Mouse (Mus musculus): ENCODE measurements around the gene St5. TPM values are rescaled to one million over a fixed set of nuclear protein-coding genes. Genes with fewer than 3 reads are reported as not detected.

Gene St5
- polyA plus RNA-seq, 1 experiment from 2014 or later: 38.7 TPM

DNA sequence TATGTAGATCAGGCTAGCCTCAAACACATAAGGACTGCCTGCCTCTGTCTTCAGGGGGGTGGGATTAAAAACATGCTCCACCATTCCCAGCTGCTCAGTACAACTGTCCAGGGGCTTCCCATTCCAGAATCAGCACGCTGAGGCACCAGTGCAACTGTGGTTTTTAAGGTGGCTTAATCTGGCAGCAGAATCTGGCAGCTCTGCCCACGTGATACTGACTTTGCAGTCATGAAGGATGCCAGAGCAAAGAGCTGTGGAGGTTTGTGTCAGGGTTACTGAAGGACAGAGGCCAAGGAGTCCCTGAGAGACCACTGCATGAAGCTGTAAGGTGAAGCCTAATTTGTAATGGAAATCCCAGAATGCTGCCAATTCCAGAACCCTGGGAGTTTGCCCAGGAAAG lies 192.6 kb downstream of the St5 start:
- no peaks in the 10 kb centered on the region for H3K27me3 ChIP-seq (replicated peaks; ENCODE audit: control insufficient read depth, insufficient read depth, low read length)
- peaks cover 15% of the 10 kb centered on the region for H3K4me1 ChIP-seq (replicated peaks; ENCODE audit: control insufficient read depth, insufficient read depth, low read length)
- WGBS: 29% methylated on average over 2 of the region's 2 CpGs
- ATAC-seq (replicated peaks; ENCODE audit: low FRiP score) (0 out of 2 replicates have a peak, but pooled peaks have one; percentile 37), DNase-seq (ENCODE audit: low spot score) (no peak)
- no peak overlapping the region for H3K27ac ChIP-seq (ENCODE audit: low read depth, low read length)
- H3K36me3 ChIP-seq (ENCODE audit: control insufficient read depth, insufficient read depth, low read length): no peaks in the 10 kb centered on the region
- no peaks in the 10 kb centered on the region for H3K9me3 ChIP-seq (ENCODE audit: control insufficient read depth, low read length)
- H3K4me3 ChIP-seq (ENCODE audit: low read depth, low read length): no peak overlapping the region
- H3K9ac ChIP-seq (ENCODE audit: low read depth, low read length): no peak overlapping the region
- H3K4me2 ChIP-seq: no peak overlapping the region

DNA sequence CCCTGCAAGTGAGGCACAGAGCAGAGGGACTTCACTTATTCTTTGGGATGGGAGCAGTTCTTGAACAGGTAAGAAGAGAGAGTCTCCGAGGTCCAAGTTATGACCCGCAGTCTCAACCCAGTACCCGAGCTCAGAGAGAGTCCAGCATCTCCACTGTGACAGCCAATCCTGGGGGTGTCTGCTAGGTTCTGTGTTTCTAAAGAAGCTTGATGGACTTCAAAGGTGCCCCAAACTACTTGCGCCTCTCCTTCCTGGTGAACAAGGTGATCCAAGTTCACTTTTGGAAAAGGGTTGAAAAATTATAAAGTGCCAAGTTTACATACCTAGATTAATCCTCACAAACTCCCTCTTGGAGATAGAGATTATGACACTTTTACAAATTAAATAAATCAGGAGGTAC lies 195.4 kb downstream of the St5 start, which contains the start of gene Trim66:
Gene Trim66 (minus strand): TSS at position 101 of the 400 bp plus-strand sequence.
- Histone ChIP-seq H3K4me1 (replicated peaks; ENCODE audit: control insufficient read depth, insufficient read depth, low read length) (peaks cover 15% of the 10 kb centered on the region), H3K27me3 (replicated peaks; ENCODE audit: control insufficient read depth, insufficient read depth, low read length) (no peaks in the 10 kb centered on the region), H3K27ac (ENCODE audit: low read depth, low read length) (no peak within 1 kb of the TSS), H3K36me3 (ENCODE audit: control insufficient read depth, insufficient read depth, low read length) (no peaks in the 10 kb centered on the region), H3K4me3 (ENCODE audit: low read depth, low read length) (no peak within 1 kb of the TSS), H3K9ac (ENCODE audit: low read depth, low read length) (no peak within 1 kb of the TSS), H3K4me2 (no peak within 1 kb of the TSS), H3K9me3 (ENCODE audit: control insufficient read depth, low read length) (no peaks in the 10 kb centered on the region)
- WGBS: 86% methylated on average over 4 of the region's 4 CpGs
- ATAC-seq (replicated peaks; ENCODE audit: low FRiP score) (no peak), DNase-seq (ENCODE audit: low spot score) (no peak)

DNA sequence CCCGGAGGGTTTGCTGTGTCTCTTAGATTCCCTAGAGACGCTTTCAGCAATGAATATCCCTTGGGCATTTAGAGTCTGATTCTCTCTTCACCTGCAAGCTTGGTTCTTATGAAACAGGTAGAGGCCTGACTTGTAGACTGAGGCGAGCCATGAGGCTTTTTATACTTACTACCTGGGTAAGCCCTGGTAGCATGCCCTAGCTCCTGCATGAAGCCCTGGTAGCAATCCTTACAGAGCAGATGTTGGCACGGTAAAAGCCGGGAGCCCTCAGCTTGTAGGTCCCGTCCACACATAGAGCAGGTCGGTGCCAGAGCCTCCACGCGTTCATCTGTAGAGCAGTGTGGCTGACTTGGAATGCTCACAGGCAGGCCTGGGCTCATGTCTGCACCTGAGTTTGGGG lies 195.8 kb downstream of the St5 start:
- no peak for ATAC-seq (replicated peaks; ENCODE audit: low FRiP score)
- Histone ChIP-seq H3K4me3 (ENCODE audit: low read depth, low read length) (no peak overlapping the region), H3K27ac (ENCODE audit: low read depth, low read length) (no peak overlapping the region), H3K36me3 (ENCODE audit: control insufficient read depth, insufficient read depth, low read length) (no peaks in the 10 kb centered on the region), H3K9ac (ENCODE audit: low read depth, low read length) (no peak overlapping the region), H3K4me1 (replicated peaks; ENCODE audit: control insufficient read depth, insufficient read depth, low read length) (peaks cover 14% of the 10 kb centered on the region), H3K27me3 (replicated peaks; ENCODE audit: control insufficient read depth, insufficient read depth, low read length) (no peaks in the 10 kb centered on the region), H3K9me3 (ENCODE audit: control insufficient read depth, low read length) (no peaks in the 10 kb centered on the region), H3K4me2 (no peak overlapping the region)
- WGBS: 58% methylated on average over 9 of the region's 9 CpGs
- DNase-seq (ENCODE audit: low spot score): no peak

DNA sequence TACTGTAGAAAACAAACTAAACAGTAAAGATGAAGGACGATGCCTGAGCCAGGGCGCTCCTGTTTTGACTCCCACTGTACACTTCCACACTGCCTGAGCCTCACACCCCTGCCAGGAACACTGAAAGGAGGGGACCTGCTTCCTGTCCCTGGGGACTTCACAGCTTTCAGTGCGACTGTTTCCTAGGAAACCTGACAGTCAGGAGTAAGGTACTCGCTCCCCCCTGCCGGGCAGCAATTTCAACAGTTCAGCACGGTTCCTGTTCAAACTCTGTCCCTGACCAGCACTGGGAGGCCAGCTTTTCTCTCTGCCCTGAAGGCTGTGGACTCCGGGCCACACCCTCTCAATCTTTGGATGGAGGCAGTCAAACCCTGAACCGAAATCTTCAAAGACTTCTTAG lies 196.3 kb downstream of the St5 start:
- no peak for ATAC-seq (replicated peaks; ENCODE audit: low FRiP score)
- H3K4me2 ChIP-seq: no peak overlapping the region

DNA sequence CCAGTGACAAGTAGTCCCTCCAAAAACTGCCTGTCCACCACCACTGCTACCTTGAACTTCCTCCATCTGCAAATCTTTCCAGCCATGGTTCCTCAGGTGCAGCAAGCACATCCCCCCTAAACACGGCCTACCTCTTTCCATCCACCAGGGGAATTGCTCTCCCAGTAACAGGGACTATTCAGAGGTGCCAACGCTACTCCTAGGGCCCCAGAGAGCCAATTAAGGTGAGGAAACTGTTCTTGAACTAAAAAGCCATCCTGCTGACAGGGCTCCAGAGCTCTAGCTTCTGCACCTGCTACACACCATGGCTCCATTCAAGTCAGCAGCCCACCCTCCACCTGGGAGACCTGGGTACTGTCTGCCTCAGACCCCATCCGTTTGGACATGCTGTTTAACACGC lies 205.9 kb downstream of the St5 start:
- Histone ChIP-seq H3K4me3 (ENCODE audit: low read depth, low read length) (no peak overlapping the region), H3K9me3 (ENCODE audit: control insufficient read depth, low read length) (no peaks in the 10 kb centered on the region), H3K27me3 (replicated peaks; ENCODE audit: control insufficient read depth, insufficient read depth, low read length) (peaks cover 10% of the 10 kb centered on the region), H3K4me2 (no peak overlapping the region), H3K4me1 (replicated peaks; ENCODE audit: control insufficient read depth, insufficient read depth, low read length) (no peaks in the 10 kb centered on the region), H3K27ac (ENCODE audit: low read depth, low read length) (no peak overlapping the region), H3K9ac (ENCODE audit: low read depth, low read length) (no peak overlapping the region), H3K36me3 (ENCODE audit: control insufficient read depth, insufficient read depth, low read length) (no peaks in the 10 kb centered on the region)
- 63% methylated on average over 4 of the region's 4 CpGs for WGBS
- ATAC-seq (replicated peaks; ENCODE audit: low FRiP score) (no peak), DNase-seq (ENCODE audit: low spot score) (no peak)

More for the DNA sequence above, 196.3 kb downstream of the St5 start:
- DNase-seq (ENCODE audit: low spot score): peak; percentile 30
- Histone ChIP-seq H3K4me1 (replicated peaks; ENCODE audit: control insufficient read depth, insufficient read depth, low read length) (peaks cover 11% of the 10 kb centered on the region), H3K36me3 (ENCODE audit: control insufficient read depth, insufficient read depth, low read length) (no peaks in the 10 kb centered on the region), H3K27me3 (replicated peaks; ENCODE audit: control insufficient read depth, insufficient read depth, low read length) (no peaks in the 10 kb centered on the region), H3K4me3 (ENCODE audit: low read depth, low read length) (no peak overlapping the region), H3K9me3 (ENCODE audit: control insufficient read depth, low read length) (no peaks in the 10 kb centered on the region), H3K9ac (ENCODE audit: low read depth, low read length) (no peak overlapping the region), H3K27ac (ENCODE audit: low read depth, low read length) (no peak overlapping the region)
- WGBS: 16% methylated on average over 8 of the region's 8 CpGs

DNA sequence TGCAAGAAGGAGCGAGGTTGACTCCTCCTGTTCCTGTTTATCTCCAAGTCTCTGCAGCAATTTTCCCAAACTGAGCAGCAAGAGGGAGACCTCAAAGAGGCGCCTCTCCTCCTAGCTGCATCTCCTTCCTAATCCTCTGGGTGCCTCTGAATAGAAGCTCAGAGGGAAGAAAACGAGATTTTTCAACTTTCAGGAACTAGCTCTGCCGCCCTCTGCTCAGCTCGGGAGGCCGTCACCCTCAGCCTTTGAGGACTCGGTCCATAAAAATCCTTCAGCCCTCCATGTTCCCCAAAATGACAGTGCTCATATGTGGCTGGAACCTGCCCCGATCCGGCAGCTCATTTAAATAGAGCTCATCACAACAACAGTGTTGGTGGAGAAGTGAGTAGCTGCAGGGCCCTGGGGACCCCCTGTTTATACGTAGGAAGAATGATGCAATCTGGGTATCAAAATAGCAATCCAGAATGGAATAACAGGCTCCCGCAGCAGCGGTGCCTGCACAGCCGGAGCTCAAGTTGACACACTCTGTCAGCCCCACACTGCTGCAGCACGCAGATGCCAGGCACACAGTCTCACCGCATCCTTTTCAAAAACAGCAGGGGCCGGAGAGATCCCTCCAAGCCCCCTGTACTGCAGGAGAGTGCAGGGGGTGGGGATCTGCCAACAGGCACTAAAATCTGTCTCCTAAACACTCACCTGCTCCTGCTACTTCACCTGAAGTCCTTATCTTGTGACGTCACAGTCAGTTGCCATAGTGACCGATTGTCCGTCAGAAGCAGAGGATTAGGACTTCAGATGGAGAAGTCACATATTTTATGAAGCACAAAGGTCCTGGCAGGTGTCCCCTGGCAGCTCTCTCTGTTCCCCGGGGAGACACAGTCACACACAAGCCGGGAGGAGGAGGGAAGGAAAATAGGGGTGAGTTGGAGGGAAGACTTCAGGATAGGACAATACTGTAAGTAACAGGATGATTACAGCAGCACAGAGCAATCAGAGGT lies 209.8 kb downstream of the St5 start:
- ATAC-seq (replicated peaks; ENCODE audit: low FRiP score) (no peak), DNase-seq (ENCODE audit: low spot score) (no peak)
- H3K27ac ChIP-seq (ENCODE audit: low read depth, low read length): no peak overlapping the region
- H3K9me3 ChIP-seq (ENCODE audit: control insufficient read depth, low read length): no peaks in the 10 kb centered on the region
- no peak overlapping the region for H3K9ac ChIP-seq (ENCODE audit: low read depth, low read length)
- H3K4me2 ChIP-seq: peak overlapping the region; percentile 10; the same call in 1 of the 2 replicates
- H3K27me3 ChIP-seq (replicated peaks; ENCODE audit: control insufficient read depth, insufficient read depth, low read length): peaks cover 12% of the 10 kb centered on the region
- no peaks in the 10 kb centered on the region for H3K36me3 ChIP-seq (ENCODE audit: control insufficient read depth, insufficient read depth, low read length)
- H3K4me3 ChIP-seq (ENCODE audit: low read depth, low read length): no peak overlapping the region
- 27% methylated on average over 21 of the region's 21 CpGs for WGBS
- no peaks in the 10 kb centered on the region for H3K4me1 ChIP-seq (replicated peaks; ENCODE audit: control insufficient read depth, insufficient read depth, low read length)

DNA sequence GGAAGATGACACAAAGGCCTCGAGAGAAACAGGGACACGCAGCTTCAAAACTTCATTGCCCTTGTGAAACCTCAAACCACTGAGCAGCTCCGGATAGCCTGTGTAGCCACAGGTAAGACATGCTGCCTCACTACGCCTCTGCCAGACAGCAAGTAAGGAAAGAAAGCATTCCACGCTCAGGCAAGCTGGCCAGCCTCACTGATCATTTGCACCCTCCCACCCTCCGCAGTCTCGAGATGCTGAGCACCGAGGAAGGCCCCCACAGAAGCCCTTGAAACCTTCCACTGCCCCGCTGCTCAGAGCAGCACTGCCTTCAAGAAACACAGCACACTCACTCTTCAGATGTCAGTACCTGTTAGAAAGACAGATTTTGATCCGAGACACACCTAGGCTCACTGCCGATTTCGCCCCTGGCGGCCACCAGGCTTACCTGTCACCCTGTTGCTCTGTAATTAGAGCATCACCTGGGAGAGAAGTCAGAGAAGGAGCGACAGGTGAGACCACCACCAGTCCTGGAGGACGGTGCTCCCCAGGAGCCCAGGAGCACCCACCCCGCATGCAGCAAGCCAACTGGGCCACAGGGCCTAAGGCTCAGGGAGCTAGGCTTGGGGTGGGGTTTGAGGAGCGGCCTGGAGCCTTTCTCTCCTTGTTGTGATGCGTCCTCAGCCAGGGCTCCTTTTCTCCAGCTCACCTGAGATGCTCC lies 210.6 kb downstream of the St5 start:
- Histone ChIP-seq H3K27me3 (replicated peaks; ENCODE audit: control insufficient read depth, insufficient read depth, low read length) (peaks cover 12% of the 10 kb centered on the region), H3K4me2 (no peak overlapping the region), H3K27ac (ENCODE audit: low read depth, low read length) (no peak overlapping the region), H3K9ac (ENCODE audit: low read depth, low read length) (no peak overlapping the region), H3K4me1 (replicated peaks; ENCODE audit: control insufficient read depth, insufficient read depth, low read length) (no peaks in the 10 kb centered on the region), H3K4me3 (ENCODE audit: low read depth, low read length) (no peak overlapping the region), H3K9me3 (ENCODE audit: control insufficient read depth, low read length) (no peaks in the 10 kb centered on the region), H3K36me3 (ENCODE audit: control insufficient read depth, insufficient read depth, low read length) (no peaks in the 10 kb centered on the region)
- ATAC-seq (replicated peaks; ENCODE audit: low FRiP score): no peak
- DNase-seq (ENCODE audit: low spot score): no peak
- 54% methylated on average over 18 of the region's 18 CpGs for WGBS

DNA sequence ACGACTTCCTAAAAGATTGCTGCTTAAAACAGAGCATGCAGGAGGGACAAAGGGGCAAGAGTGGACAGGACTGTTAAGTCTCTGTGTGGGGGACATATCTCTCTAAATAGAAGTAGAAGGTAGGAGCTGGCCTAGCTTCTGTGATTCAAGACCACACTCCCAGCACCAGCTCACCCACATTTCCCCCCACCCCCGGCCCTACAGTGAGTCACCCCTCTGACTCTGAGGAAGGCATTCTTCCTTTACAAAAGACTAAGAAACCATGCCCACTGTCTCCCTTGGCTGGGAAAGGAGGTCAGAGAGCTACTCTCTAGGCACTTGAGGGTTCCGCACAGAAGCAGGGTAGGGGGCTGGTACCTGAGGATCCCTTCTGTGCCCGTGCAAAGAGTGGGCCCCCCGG lies 219.2 kb downstream of the St5 start:
- Histone ChIP-seq H3K4me3 (ENCODE audit: low read depth, low read length) (no peak overlapping the region), H3K36me3 (ENCODE audit: control insufficient read depth, insufficient read depth, low read length) (no peaks in the 10 kb centered on the region), H3K27ac (ENCODE audit: low read depth, low read length) (no peak overlapping the region), H3K9me3 (ENCODE audit: control insufficient read depth, low read length) (no peaks in the 10 kb centered on the region), H3K9ac (ENCODE audit: low read depth, low read length) (no peak overlapping the region), H3K27me3 (replicated peaks; ENCODE audit: control insufficient read depth, insufficient read depth, low read length) (no peaks in the 10 kb centered on the region), H3K4me1 (replicated peaks; ENCODE audit: control insufficient read depth, insufficient read depth, low read length) (no peaks in the 10 kb centered on the region), H3K4me2 (no peak overlapping the region)
- ATAC-seq (replicated peaks; ENCODE audit: low FRiP score) (no peak), DNase-seq (ENCODE audit: low spot score) (no peak)
- WGBS: 60% methylated on average over 5 of the region's 5 CpGs

All from liver, embryonic 11.5 days (tissue).